Mouse (Mus musculus): ENCODE results near the gene Pheta1. TPM values are rescaled to one million over a fixed set of nuclear protein-coding genes. Genes with fewer than 3 reads are reported as not detected.
"Not testable (repeated sequence)": the region's sequence is repeated elsewhere in the genome, so short reads cannot be mapped to it uniquely, and the experiment has no call there.

The Pheta1 gene
- total RNA-seq, 2 experiments from 2014 or later = 1.1 to 2.6 TPM

DNA sequence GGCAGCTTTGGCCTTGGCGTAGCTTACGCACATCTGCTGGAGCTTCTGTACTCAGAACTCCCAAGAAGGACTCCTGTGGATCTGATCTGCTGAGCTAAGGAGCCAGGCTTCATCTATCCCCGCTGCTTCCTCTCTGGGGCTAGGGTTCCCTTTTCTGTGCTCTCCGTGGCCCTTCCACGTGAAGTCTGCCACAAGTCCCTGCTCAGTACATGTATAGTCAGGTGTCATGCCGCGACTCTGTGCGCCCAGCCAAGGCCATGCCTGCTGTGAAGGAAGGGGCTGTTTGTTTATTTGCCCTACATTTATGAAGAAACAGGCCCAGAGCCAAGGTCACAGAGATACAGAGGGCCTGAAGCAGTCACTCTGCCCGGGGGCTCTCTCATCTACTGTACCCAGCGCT, 6.8 kb upstream of the Pheta1 start:
- ATAC-seq (replicated peaks; ENCODE audit: poor library complexity, severe bottlenecking) = no peak

DNA sequence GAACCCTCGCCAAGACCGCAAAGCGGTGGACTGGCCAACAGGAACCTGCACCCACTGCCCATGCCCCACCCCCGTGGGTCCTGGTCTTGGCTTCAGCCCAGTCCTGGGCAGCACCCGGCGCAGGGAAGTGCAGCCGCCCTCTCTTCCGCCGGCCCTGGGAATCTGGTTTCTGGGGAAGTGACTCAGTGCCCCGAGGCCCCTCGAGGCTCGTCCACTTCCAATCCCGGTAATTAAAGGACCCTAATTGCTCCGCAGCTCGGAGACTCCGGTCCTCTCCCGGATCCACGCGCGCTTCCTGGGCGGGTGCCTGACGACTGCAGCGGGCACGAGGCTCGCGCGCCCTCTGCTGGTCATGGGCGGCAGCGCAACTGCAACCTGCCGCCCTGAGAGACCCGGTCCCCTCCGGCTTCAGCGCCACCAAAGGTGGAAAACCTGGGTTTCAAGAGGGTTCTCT, 6.1 kb upstream of the Pheta1 start:
- ATAC-seq (replicated peaks; ENCODE audit: poor library complexity, severe bottlenecking) = peak; percentile 35

DNA sequence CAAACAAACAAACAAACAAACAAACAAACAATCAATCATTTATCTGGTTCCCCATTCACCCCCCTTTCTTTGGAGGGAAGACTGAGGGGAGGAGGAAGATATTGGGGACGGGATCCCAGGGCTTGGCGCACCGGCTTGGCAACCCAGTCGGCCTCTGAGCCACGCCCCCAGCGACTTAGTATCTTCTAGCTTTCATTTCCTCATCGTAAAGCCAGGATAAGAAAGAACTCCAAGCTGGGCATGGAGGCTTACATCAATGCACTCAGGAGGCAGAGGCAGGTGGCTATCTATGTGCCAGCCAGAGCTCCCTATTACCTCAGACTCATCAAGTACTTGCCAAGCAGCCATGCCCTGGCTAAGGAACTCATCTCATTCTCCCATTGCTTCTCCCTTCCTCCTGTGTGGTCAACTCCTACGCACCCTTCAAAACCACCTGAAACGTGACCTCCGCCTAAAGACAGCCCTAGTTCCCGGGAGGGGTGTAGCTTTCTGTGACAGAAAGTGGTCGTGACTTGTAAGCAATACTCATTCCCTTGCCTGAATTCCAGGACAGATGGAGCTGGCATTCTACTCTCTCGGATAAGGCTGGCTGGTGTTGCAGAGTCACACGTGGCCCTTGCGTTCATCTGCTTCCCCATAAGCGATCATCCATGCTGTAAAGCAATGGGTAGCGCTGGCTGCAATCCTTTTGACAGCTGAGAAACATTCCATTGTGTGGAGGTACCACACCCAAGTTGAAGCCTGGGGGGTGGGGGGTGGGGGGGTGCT, 5.5 kb upstream of the Pheta1 start:
- peak; percentile 26; the same call in 1 of the 2 replicates for ATAC-seq (replicated peaks; ENCODE audit: poor library complexity, severe bottlenecking)

DNA sequence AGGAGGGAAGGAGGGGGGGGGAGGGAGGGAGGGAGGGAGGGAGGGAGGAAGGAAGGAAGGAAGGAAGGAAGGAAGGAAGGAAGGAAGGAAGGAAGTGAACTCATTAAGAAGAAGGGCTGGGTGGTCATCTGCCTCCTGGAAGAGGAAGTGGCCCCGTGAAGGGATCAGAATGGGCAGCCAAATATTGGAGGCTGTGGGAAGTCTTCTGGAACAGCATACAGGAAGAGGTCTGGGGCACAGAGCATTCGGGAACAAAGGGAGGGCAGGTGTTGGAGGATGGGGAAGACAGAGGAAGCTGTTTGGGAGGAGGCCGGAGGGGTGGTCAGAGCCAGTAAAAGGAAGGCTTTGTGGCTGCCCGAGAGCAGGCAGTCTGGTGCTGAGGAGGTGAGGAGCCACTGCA, 3.4 kb upstream of the Pheta1 start:
- ATAC-seq (replicated peaks; ENCODE audit: poor library complexity, severe bottlenecking) = no peak

DNA sequence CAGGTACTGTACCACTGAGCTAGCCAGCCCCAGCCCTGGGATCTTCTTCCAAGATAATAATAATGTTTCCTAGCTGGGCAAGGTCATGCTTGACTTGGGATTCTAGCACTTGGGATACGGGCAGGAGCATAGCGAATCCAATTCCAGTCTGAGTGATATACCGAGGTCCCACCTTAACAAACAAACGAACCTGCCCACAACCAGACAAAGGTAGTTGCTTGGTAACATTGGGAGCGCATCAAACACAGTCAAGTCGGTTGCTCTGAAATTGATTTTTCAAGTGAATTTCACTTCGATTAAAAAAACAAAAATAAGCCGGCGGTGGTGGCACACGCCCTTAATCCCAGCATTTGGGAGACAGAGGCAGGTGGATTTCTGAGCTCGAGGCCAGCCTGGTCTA, 2.5 kb upstream of the Pheta1 start:
- no peak for ATAC-seq (replicated peaks; ENCODE audit: poor library complexity, severe bottlenecking)

DNA sequence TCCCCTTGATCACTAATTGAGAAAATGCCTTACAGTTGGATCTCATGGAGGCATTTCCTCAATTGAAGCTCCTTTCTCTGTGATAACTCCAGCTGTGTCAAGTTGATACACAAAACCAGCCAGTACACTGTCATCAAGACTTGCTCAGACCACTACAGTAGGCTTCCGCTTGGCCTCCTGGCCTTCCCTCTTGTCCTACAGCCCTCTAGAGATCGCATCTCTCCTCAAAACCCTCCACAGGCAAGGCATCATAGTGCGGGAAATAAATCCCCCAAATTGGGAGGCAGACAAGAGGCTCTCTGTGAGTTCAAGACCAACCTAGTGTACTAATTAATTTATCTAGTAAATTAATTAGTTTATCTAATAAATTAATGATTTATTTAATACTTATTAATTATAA, 1.5 kb upstream of the Pheta1 start:
- ATAC-seq (replicated peaks; ENCODE audit: poor library complexity, severe bottlenecking) = not testable (repeated sequence)

DNA sequence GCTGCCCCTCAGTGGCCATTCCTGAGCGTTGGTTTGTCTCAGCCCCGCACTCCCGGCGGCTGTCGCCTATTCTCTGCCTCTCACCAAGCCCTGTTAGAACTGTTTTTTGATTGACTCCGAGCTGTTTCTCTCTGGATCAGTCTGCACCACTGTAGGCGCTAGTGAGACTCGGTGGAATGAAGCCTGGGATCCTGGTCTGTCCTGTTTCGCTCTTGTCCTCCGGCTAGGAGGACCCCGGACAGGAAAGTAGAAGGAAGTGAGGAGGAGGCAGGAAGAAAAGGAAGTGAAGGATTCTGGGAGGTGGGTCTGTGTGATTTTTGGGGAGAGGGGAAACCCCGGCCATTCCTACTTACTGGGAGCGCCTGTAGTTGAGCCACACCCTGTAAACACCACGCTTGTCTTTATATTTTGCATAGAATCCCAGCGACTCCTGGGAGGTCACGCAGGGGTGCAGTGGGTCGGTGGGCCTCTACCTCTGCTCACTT, 707 bp upstream of the Pheta1 start:
- peak; percentile 29 for ATAC-seq (replicated peaks; ENCODE audit: poor library complexity, severe bottlenecking)

DNA sequence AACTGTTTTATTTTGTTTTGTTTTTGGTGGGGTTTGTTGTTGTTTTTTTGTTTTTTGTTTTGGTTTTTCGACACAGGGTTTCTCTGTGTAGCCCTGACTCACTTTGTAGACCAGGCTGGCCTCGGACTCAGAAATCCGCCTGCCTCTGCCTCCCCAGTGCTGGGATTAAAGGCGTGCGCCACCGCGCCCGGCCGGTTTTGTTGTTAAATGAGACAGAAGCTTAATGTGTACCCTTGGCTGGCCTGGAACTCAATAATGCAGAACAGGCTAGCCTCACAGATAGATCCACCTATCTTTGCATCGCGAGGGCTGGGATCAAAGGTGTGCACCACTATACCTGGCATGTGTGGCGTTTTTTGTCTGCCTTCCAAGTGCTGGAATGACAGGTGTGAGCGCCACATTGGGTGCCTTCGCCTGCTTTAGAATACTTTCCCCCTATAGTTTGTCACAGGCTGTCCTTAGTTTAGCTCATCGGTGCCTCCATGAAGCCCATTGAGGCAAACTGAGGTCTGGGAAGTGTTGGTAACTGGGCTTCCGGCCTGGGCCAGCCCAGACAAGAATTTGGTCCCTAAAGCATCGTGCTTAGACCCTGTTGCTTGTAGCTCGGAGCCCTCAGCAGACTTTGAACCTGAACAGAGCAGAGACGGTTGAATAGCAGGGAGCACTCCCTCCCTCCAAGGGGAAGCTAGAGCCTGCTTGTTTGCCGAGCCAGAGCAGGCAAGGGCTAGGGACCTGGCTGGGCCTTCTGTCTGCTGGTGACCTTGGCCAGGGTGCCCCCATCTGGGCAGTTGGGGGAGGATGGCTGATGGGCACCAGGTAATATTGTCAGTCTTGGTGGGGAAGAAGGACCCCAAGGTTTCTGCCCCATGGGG, 930 bp downstream of the Pheta1 start:
- ATAC-seq (replicated peaks; ENCODE audit: poor library complexity, severe bottlenecking) = no peak

DNA sequence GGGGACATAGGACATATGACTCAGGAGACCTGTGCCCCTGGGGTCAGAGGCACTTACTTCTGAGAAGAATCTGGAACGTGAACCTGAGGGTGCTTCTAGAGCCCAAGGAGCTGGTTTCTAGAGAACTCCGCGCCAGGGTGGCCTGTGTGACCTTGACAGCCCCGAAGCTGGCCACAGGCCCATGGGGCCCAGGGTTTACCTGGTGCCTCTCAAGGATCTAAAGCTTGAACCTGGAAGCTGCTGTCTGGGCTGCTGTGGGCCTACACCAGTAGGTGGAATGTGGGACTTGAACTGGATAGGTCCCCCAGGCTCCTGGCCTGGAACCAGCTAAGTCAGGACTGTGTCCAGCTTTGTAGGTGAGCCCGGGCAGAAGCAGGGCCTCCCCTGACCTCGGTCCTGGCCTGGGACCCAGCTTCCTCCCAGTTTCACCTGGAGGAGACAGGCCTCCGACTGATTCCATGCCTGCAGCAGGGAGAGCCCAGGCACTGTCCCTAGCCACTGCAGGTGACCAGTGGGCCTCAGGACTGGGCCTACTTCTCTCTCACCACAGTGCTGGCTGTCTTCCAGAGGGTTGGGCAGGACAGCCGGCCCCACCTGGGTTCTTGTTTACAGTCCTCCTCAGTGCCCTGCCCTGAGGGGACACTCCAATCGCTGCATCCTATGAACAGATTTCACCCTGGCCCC, 4.7 kb downstream of the Pheta1 start:
- no peak for ATAC-seq (replicated peaks; ENCODE audit: poor library complexity, severe bottlenecking)

DNA sequence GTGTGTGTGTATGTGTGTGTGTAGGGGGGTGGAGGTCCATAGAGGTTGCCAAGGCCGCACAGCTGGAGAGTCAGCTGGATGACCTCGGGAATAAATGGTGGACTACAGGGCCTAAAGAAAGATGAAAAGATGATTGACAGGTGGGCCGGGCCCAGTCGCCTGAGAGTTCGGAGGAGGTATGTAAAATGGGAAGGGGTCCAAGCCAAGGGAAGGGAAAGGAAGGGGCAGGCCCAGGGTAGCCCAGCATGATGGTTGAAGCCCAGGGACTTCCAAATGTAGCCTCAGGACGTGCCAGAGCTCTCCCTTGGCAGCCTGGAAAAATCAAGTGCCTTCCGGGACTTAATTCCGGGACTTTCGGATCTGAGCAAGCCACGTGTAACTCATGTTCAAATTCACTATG, 6.0 kb downstream of the Pheta1 start:
- ATAC-seq (replicated peaks; ENCODE audit: poor library complexity, severe bottlenecking) = no peak

DNA sequence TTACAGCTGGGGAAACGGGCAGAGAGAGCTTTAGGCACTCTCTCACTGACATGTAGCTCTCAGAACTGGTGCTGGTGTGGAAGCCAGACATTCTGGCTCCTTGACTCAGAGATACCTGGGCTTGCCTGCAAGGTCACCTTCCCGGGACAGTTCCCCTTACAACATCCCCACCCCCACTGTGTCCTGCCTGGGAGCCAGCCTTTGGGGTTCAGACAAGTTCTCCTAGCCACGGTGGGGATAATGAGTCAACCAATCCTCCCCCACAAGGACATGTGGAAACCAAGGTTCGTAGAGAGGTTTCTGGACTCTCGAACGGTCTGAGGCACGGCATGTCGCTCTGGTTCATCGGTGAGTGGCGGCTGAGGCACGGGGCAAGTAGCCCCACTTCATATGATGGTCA, 8.0 kb downstream of the Pheta1 start:
- no peak for ATAC-seq (replicated peaks; ENCODE audit: poor library complexity, severe bottlenecking)

DNA sequence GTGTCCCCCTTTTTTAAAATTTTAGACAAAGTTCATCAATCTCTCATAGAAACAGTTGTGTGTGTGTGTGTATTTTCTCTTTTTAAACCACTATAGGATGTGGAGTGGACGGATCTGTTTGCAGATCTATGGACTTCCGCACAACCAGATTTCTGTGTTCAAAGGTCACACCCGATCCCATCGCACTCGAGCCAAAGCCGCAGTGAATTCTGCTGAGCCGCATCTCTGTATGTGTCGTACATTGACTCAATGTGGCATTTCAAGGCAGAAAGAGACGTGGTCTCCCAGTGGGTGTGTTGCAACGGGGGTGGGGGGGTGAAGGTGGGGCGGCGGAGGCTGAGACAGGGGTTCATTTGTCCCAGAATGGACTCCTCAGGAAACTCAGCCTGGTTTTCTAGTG, 9.6 kb downstream of the Pheta1 start:
- ATAC-seq (replicated peaks; ENCODE audit: poor library complexity, severe bottlenecking) = no peak

DNA sequence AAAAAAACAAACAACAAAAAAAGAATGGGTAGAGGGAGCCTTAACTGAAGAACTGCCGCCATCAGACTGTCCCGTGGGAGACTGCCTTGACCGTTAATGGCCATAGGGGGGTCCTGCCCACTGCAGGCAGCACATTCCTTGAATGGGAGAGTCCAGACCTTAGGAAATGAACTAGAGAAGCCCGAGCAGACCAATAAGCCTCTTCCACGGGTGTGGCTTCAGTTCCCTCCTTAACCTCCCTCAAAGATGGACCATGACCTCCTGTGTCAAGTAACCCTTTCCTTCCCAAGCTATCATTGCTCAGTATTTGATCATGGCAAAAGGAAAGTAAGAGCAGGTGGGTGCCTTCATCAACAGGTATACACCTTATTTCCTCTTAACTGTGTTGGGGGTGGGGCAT, 13.2 kb downstream of the Pheta1 start:
- no peak for ATAC-seq (replicated peaks; ENCODE audit: poor library complexity, severe bottlenecking)

DNA sequence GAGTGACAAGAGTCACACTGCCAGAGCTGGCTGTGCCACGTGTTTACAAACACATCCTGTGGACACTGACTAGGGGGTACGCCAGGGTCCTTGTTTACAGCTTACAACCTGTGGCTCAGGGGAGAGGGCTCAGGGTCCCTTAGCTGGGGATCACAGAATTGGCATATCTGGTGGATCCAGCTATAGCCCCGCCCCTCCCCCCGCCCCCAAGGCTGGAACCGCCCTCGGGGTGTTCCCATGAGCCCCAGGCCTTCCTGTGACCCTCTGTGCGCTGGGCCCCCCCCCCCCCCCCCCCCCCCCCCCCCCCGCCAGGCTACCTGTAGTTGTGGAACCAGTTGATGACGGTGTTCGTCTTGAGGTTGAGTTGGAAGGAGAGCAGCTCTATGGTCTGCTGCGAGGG, 15.5 kb downstream of the Pheta1 start:
- ATAC-seq (replicated peaks; ENCODE audit: poor library complexity, severe bottlenecking) = no peak

DNA sequence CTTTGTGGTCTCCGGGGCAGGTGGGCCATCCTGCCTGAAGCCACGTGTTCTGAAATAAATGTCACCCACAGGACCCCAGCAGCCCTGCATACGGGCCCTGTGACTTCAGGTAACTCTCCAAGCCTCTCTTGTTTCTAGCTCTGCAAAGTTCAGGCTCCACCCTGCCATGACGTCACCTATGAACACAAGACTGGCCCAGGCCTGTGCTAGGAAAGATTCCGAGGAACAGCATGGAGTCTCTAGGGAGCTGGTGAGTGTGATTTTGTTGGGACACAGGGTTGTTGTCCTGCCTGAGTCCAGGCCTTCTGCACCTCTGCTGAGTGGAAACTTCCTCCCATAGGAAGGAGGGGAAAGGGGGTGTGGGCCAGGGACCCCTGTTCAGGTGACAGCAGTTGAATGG, 19.2 kb downstream of the Pheta1 start:
- no peak for ATAC-seq (replicated peaks; ENCODE audit: poor library complexity, severe bottlenecking)

DNA sequence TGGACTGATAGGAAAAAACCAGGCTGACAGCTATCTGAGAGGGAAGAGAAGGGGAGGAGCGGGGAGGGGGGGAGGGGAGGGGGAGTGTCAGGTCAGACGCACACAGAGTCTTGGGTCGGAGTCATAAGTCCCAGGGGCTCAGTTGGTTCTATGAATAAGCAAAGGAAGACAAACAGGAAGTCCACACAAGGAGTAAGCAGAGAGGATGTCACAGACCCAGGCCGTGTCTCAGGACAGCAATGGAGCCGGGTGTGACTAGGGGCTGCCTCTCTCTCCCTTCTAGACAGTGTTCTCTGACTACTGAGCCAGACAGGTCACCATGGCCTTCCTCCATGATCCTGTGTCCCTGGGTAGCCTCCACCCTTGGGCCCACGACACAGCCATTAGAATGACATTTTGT, 22.0 kb downstream of the Pheta1 start:
- ATAC-seq (replicated peaks; ENCODE audit: poor library complexity, severe bottlenecking) = no peak

DNA sequence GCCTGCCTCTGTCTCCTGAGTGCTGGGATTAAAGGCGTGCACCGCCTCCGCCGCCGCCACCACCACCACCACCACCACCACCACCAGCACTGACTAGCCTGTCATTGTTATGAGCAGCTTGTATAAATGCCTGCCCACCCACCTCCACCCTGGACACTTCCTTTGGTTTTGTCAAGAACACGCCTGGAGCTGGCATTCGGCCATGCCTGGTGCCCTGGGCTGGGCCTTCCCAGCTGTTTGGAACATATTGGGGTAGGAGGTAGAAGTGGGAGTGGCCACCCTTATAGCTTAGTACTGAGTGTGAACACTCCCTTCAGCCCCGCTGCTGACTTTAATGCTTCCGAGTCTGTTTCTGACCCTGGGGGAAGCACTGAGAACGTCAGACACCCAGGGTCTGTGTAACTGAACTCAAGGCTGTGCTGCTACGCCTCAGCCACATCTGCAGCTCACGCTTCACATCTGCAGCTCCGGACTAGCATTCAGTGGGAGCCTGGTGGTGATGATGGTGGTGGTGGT, 22.8 kb downstream of the Pheta1 start:
- ATAC-seq (replicated peaks; ENCODE audit: poor library complexity, severe bottlenecking) = no peak

DNA sequence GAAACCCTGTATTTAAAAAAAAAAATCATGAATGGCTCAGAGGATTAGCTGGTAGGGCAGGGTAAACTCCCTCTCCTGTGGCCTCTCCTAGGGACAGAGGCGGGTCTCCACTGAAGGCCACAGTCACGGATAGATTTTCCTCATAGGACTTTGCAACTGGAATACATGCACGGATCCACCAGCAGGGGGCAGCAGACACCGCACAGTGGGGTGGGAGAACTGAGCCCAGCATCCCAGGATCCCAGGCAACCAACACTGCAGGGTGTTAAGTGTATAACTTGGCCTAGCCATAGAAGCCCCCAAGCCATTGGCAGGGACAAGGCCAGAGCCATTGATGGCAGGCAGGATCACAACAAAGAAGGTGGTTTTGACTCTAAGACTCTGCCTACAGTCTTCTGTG, 23.4 kb downstream of the Pheta1 start:
- ATAC-seq (replicated peaks; ENCODE audit: poor library complexity, severe bottlenecking) = peak; percentile 68

DNA sequence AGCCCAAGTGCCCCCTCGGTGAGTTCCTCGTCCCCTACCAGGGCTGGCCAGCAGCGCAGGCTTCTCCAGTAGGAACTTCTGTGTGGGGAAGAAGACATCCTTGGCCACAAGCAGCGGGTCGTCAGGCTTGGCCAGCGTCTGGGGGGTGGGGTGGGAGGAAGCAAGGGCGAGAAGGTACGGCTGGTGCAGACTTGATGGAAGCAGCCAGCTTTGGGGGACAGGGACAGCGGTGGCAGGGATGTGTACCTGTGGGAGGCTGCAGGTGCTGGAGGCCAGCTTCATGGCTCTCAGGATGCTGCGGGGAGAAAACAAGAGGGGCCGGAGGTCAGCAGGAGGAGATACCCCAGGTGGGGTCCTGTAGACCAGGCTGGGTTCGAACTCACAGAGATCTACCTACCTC, 26.3 kb downstream of the Pheta1 start:
- no peak for ATAC-seq (replicated peaks; ENCODE audit: poor library complexity, severe bottlenecking)

DNA sequence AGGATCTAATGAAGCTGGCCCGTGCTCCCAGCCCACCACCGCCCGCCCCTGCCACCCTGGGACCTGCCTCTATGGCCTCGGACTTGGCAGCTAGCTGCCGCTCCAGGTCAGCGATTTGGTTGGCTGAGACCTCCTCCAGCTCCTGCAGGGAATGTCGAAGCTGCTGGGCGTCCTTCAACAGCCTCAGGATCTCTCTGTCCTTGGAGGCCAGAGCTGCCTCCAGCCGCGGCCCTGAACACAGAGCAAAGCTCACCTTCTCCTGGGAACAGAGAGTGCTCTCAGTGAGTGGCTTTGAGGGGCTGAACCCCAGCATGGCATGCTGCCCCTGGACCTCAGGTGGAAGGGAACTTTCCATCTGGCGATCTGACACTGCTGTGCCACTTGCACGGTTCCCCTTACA, 28.1 kb downstream of the Pheta1 start:
- ATAC-seq (replicated peaks; ENCODE audit: poor library complexity, severe bottlenecking) = no peak

DNA sequence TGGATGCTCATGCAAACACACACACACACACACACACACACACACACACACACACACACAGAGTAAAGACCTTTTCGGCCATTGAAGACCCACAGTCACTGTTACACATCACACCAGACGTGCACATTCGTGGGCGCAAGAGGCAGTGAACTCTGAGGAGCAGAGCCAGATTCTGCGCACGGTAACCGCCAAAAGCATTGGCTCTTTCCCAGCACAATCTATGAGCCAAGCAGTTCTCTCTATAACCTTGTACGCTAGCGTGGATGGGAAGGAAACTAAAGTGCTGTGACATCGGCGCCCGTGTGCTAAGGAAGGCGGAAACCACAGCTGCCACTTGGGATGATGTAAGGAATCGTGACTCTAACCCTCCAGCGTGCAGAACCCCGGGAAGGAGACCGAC, 29.9 kb downstream of the Pheta1 start:
- no peak for ATAC-seq (replicated peaks; ENCODE audit: poor library complexity, severe bottlenecking)

All from granulocyte monocyte progenitor cell, adult 5-6 weeks (primary cell).